10 mouse cellular contexts compared by ENCODE assay signal in the genomic region with DNA sequence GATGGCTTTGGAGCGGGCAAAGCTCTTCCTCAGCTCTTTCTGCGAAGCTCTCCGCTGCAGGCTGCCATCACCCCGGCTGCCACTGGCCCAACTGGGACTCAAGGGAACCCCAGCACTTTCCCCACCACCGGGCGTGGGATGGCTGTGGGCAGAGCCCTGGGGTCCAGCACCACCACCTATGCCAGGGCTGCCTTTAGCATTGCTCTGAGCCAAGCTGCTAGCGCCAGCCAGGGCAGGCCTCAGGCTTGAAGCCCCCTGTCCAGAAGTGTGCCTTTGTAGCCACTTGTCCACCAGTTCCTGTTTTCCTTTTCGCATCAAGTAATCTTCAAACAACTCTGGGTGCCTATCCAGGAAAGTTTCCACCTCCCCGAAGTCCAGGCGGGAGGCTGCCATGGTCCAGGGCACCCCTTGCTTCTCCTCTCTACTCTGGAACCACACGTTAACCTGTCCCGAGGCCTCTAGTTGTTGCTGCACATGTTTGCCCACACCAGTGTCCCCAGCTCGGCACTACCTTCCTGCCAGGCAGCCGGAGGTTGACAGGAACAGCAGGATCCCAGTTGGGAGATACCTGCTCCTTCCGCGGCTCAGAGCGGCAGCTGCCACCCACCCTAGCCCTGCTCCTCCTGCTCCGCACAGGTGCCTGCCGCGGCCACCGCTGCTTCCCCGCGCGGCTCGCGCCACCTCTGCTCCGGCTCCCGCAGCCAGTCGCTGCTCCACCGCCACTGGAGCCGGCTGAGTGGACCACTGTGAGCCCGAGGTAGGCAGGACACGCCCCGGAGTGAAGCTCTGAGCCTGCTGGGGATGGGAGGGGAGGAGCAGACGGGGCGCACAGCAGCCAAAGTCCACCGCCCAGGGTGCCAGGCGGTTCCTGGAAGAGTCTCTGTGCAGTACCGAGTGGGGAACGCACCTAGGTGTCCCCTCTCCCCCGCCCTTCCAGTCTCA. TPM values are rescaled to one million over a fixed set of nuclear protein-coding genes. Genes with fewer than 3 reads are reported as not detected.
DNase-seq lines count a peak whose midpoint lies in the region; ATAC-seq and TF ChIP-seq lines count a peak whose summit lies in the region.
"Had no signal": no experiment of that assay in that cellular context is flagged by ENCODE, and none has a peak within 500 bp of the region (broad histone marks: within the 10 kb centered on the region; RNA-seq: fewer than 3 reads in every experiment).

A gene (minus strand): TSS at position 560 of the 942 bp plus-strand sequence.

- H3K9ac ChIP-seq in liver, embryonic 16.5 days (ENCODE audit: low read depth, low read length) = no peak within 1 kb of the TSS
- peak within 1 kb of the TSS; percentile 60 for H3K9ac ChIP-seq in neural tube, embryonic 15.5 days (replicated peaks)

- H3K4me1 ChIP-seq in kidney, adult 2 months (ENCODE audit: control insufficient read depth, insufficient read depth, low read length) = 0 out of 2 replicates have a peak, but pooled peaks cover 3% of the 10 kb centered on the region
- no peaks in the 10 kb centered on the region for H3K4me1 ChIP-seq in liver, embryonic 16.5 days (ENCODE audit: control insufficient read depth, low read depth, low read length)
- peaks cover 10% of the 10 kb centered on the region for H3K4me1 ChIP-seq in neural tube, embryonic 15.5 days
- no peaks in the 10 kb centered on the region for H3K4me1 ChIP-seq in thymus, adult 2 months (replicated peaks; ENCODE audit: control insufficient read depth, insufficient read depth, low read length)

- peak within 1 kb of the TSS; percentile 49 for H3K4me3 ChIP-seq in kidney, adult 2 months (ENCODE audit: insufficient read depth, low read depth, low read length)
- H3K4me3 ChIP-seq in liver, embryonic 16.5 days (ENCODE audit: low read depth, low read length) = peak within 1 kb of the TSS; percentile 44
- peak within 1 kb of the TSS; percentile 50 for H3K4me3 ChIP-seq in neural tube, embryonic 15.5 days (replicated peaks)
- no peak within 1 kb of the TSS for H3K4me3 ChIP-seq in thymus, adult 2 months (ENCODE audit: control insufficient read depth, insufficient read depth, low read length)

- H3K9me3 ChIP-seq in liver, embryonic 16.5 days (replicated peaks; ENCODE audit: control insufficient read depth, low read length) = no peaks in the 10 kb centered on the region
- H3K9me3 ChIP-seq in neural tube, embryonic 15.5 days (replicated peaks) = no peaks in the 10 kb centered on the region
- H3K9me3 ChIP-seq: G1E had no signal

- ATAC-seq in granulocyte monocyte progenitor cell, adult 5-6 weeks (replicated peaks; ENCODE audit: poor library complexity, severe bottlenecking) = peak; percentile 68
- ATAC-seq in liver, embryonic 16.5 days (ENCODE audit: low read depth) = peak; percentile 58; the same call in 1 of the 2 replicates
- peak; percentile 63; the same call in 1 of the 2 replicates for ATAC-seq in neural tube, embryonic 15.5 days (ENCODE audit: low FRiP score)

- H3K4me2 ChIP-seq in liver, embryonic 16.5 days (ENCODE audit: low read depth, low read length) = peak within 1 kb of the TSS; percentile 61
- H3K4me2 ChIP-seq in neural tube, embryonic 15.5 days = peak within 1 kb of the TSS; percentile 97

- TF ChIP-seq CTCF in kidney, adult 2 months (conservative IDR thresholded peaks at IDR 0.05; ENCODE audit: insufficient read depth, insufficient read length, low read depth, low read length) = no peak
- TF ChIP-seq CTCF in thymus, adult 2 months (IDR thresholded peaks at IDR 0.05; ENCODE audit: borderline replicate concordance, control insufficient read depth, extremely low read depth, insufficient read depth, low read length, poor library complexity) = no peak

- peak; percentile 24 for DNase-seq in gastrocnemius, postnatal 10 days
- DNase-seq in gastrocnemius, postnatal 25 days = no peak
- DNase-seq in adrenal gland, postnatal 14 days = peak; percentile 66
- DNase-seq in kidney, adult 2 months = peak; percentile 92
- no peak for DNase-seq in thymus, adult 2 months

- no peak for TF ChIP-seq POLR2A in kidney, adult 2 months (IDR thresholded peaks at IDR 0.05; ENCODE audit: low read depth, low read length)
- no peak for TF ChIP-seq POLR2A in thymus, adult 2 months (IDR thresholded peaks at IDR 0.05; ENCODE audit: control insufficient read depth, extremely low read depth, insufficient read depth, low read length, poor library complexity)

- no peaks in the 10 kb centered on the region for H3K27me3 ChIP-seq in kidney, adult 2 months (replicated peaks; ENCODE audit: control insufficient read depth, insufficient read depth, low read length)
- peaks cover 6% of the 10 kb centered on the region for H3K27me3 ChIP-seq in liver, embryonic 16.5 days (ENCODE audit: control insufficient read depth, insufficient read depth, low read depth, low read length)
- H3K27me3 ChIP-seq in neural tube, embryonic 15.5 days (replicated peaks) = peaks cover 9% of the 10 kb centered on the region; the same call in 1 of the 2 replicates
- no peaks in the 10 kb centered on the region; the same call in 1 of the 2 replicates for H3K27me3 ChIP-seq in thymus, adult 2 months (ENCODE audit: control insufficient read depth, insufficient read depth, low read length)

- H3K36me3 ChIP-seq in kidney, adult 2 months (ENCODE audit: control insufficient read depth, insufficient read depth, low read length) = no peaks in the 10 kb centered on the region
- H3K36me3 ChIP-seq in liver, embryonic 16.5 days (ENCODE audit: control insufficient read depth, insufficient read depth) = no peaks in the 10 kb centered on the region
- H3K36me3 ChIP-seq in neural tube, embryonic 15.5 days = no peaks in the 10 kb centered on the region
- H3K36me3 ChIP-seq in thymus, adult 2 months (ENCODE audit: control insufficient read depth, insufficient read depth, low read length) = no peaks in the 10 kb centered on the region
- H3K36me3 ChIP-seq: G1E had no signal

- WGBS in kidney, adult 2 months = 18% methylated on average over 41 of the region's 41 CpGs
- 14% methylated on average over 41 of the region's 41 CpGs for WGBS in liver, embryonic 16.5 days (ENCODE audit: insufficient replicate concordance)
- WGBS in neural tube, embryonic 15.5 days = 18% methylated on average over 41 of the region's 41 CpGs
- WGBS in thymus, adult 2 months = 21% methylated on average over 41 of the region's 41 CpGs

- H3K27ac ChIP-seq in kidney, adult 2 months (ENCODE audit: insufficient read depth, low read depth, low read length) = no peak within 1 kb of the TSS
- H3K27ac ChIP-seq in liver, embryonic 16.5 days (ENCODE audit: low read length) = no peak within 1 kb of the TSS
- H3K27ac ChIP-seq in neural tube, embryonic 15.5 days (replicated peaks) = no peak within 1 kb of the TSS
- no peak within 1 kb of the TSS for H3K27ac ChIP-seq in thymus, adult 2 months (ENCODE audit: control insufficient read depth, insufficient read depth, low read length)
- H3K27ac ChIP-seq: macrophage had no signal

RNA-seq across cellular contexts. Expression of the gene that starts here (rescaled TPM):
- under 1 TPM; 0.18 to 0.19 TPM for total RNA-seq in gastrocnemius, postnatal 10 days (2021)
- under 1 TPM in 1 of 2 experiments, not detected in 1; 0.08 TPM for total RNA-seq in gastrocnemius, postnatal 25 days (2021)
- total RNA-seq in adrenal gland, postnatal 14 days (2021) = 0.26 and 0.38 TPM in 2 replicates
- not detected in 2 replicates for total RNA-seq in granulocyte monocyte progenitor cell, adult 5-6 weeks (2014; fragmentation: Nextera tagmentation)
- not detected in 2 replicates for total RNA-seq in granulocyte monocyte progenitor cell, adult 5-6 weeks (2017)
- polyA plus RNA-seq in kidney, adult 2 months (2012; rRNA removed) = 0.83 and 0.95 TPM in 2 replicates
- polyA plus RNA-seq in liver, embryonic 16.5 days (2015; fragmentation: Nextera tagmentation; extraction: Ambion mirVana) = 0.04 and 0.05 TPM in 2 replicates
- 2.9 and 3.1 TPM in 2 replicates for polyA plus RNA-seq in neural tube, embryonic 15.5 days (2015; fragmentation: Nextera tagmentation; extraction: Ambion mirVana)
- 1.7 and 1.8 TPM in 2 replicates for polyA plus RNA-seq in thymus, adult 2 months (2012; rRNA removed)
- polyA plus RNA-seq: macrophage had no signal

Comparison
In these comparisons a context has a peak if more than half of its experiments do, and no peak if none do; other contexts are left out.
1. Peak in DNase-seq in gastrocnemius, postnatal 10 days; RNA of the gene not detected or under 1 TPM.
2. Peak in DNase-seq in adrenal gland, postnatal 14 days; RNA of the gene not detected or under 1 TPM.
3. Peak in ATAC-seq in granulocyte monocyte progenitor cell, adult 5-6 weeks; RNA of the gene not detected or under 1 TPM.
4. Peak in DNase-seq and H3K4me3 ChIP-seq in kidney, adult 2 months; RNA of the gene not detected or under 1 TPM.
5. Peak in ATAC-seq, H3K4me3 ChIP-seq and H3K4me2 ChIP-seq in liver, embryonic 16.5 days; RNA of the gene not detected or under 1 TPM.